Mouse (Mus musculus): ENCODE measurements around the gene Trim38. TPM values are rescaled to one million over a fixed set of nuclear protein-coding genes. Genes with fewer than 3 reads are reported as not detected.
"Not testable (repeated sequence)": the region's sequence is repeated elsewhere in the genome, so short reads cannot be mapped to it uniquely, and the experiment has no call there.

The Trim38 gene
- polyA plus RNA-seq, 1 experiment from 2014 or later: not detected

DNA sequence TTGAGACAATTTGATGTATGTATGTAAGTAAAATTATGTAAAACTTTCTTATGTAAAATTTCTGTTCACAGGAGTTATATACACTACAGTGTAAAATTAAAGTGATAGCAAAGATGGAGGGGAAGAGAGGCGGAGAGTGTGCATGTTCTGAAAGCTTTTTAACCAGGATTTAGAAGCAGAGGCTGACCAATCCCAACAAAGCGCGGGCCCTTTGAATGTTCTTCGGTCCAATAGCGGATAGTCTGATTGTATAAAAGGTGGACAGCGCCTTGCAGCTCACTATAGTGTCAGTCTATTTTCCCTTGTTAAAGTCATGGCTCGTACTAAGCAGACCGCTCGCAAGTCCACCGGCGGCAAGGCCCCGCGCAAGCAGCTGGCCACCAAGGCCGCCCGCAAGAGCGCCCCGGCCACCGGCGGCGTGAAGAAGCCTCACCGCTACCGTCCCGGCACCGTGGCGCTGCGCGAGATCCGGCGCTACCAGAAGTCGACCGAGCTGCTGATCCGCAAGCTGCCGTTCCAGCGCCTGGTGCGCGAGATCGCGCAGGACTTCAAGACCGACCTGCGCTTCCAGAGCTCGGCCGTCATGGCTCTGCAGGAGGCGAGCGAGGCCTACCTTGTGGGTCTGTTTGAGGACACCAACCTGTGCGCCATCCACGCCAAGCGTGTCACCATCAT lies 17.5 kb upstream of the Trim38 start, which contains the start of gene Hist1h3b:
Gene Hist1h3b (plus strand): TSS at position 201 of the 675 bp plus-strand sequence.
- not testable (repeated sequence) for H3K79me2 ChIP-seq (ENCODE audit: inconsistent target); H3K36me3 ChIP-seq (ENCODE audit: inconsistent target)
- peak within 1 kb of the TSS; percentile 14 for H3K4me3 ChIP-seq (ENCODE audit: inconsistent target)
- peak within 1 kb of the TSS; percentile 80 for H3K27ac ChIP-seq
- 3% methylated on average over 12 of the region's 47 CpGs for WGBS (ENCODE audit: missing documents)

GRCm38 (mm10) chr13:23752742-23753172 lies 17.0 kb upstream of the Trim38 start:
- H3K36me3 ChIP-seq (ENCODE audit: inconsistent target): no peaks in the 10 kb centered on the region
- H3K4me3 ChIP-seq (ENCODE audit: inconsistent target): peak overlapping the region; percentile 14
- no peaks in the 10 kb centered on the region for H3K79me2 ChIP-seq (ENCODE audit: inconsistent target)
- H3K27ac ChIP-seq: peak overlapping the region; percentile 47
- WGBS (ENCODE audit: missing documents): 23% methylated on average over 6 of the region's 6 CpGs

GRCm38 (mm10) chr13:23753314-23754078 lies 16.2 kb upstream of the Trim38 start:
- Histone ChIP-seq H3K27ac (peak overlapping the region; percentile 47), H3K36me3 (ENCODE audit: inconsistent target) (no peaks in the 10 kb centered on the region), H3K4me3 (ENCODE audit: inconsistent target) (peak overlapping the region; percentile 14), H3K79me2 (ENCODE audit: inconsistent target) (no peaks in the 10 kb centered on the region)
- 75% methylated on average over 4 of the region's 4 CpGs for WGBS (ENCODE audit: missing documents)

DNA sequence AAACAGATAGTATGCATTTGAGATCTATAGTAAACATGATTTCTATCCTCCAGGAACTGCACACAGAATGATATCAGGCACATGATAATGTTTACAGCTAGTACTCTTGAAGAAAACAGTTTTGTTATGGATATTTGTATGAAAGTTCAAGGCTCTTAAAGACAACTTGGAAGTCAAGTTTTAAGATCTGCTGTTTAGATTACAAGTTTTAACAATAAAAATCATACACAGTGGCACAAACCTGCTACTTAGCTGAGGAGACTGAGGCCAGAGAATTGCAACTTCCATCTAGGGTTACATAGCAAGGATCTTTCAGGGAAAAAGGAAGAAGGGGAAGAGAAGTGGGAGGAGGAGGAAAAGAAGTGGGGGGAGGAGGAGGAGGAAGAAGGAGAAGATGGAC lies 14.7 kb upstream of the Trim38 start:
- no peaks in the 10 kb centered on the region for H3K79me2 ChIP-seq (ENCODE audit: inconsistent target)
- H3K27ac ChIP-seq: 0 out of 2 replicates have a peak overlapping the region, but pooled peaks have one; percentile 24
- H3K4me3 ChIP-seq (ENCODE audit: inconsistent target): no peak overlapping the region
- no peaks in the 10 kb centered on the region for H3K36me3 ChIP-seq (ENCODE audit: inconsistent target)

- Histone ChIP-seq H3K4me3 (ENCODE audit: inconsistent target) (peak within 1 kb of the TSS; percentile 16), H3K36me3 (ENCODE audit: inconsistent target) (no peaks in the 10 kb centered on the region), H3K27ac (peak within 1 kb of the TSS; percentile 57), H3K79me2 (ENCODE audit: inconsistent target) (no peaks in the 10 kb centered on the region)
- 2% methylated on average over 11 of the region's 22 CpGs for WGBS (ENCODE audit: missing documents)
Measured at GRCm38 (mm10) chr13:23756790-23757189, 12.9 kb upstream of the Trim38 start, which contains the start of gene Hist1h4b. Hist1h4b (plus strand) TSS chr13:23757013.

- H3K4me3 ChIP-seq (ENCODE audit: inconsistent target): peak overlapping the region; percentile 16
- no peaks in the 10 kb centered on the region for H3K36me3 ChIP-seq (ENCODE audit: inconsistent target)
- 5% methylated on average over 12 of the region's 23 CpGs for WGBS (ENCODE audit: missing documents)
- H3K79me2 ChIP-seq (ENCODE audit: inconsistent target): no peaks in the 10 kb centered on the region
- peak overlapping the region; percentile 57 for H3K27ac ChIP-seq
Measured at GRCm38 (mm10) chr13:23757211-23757773, 12.4 kb upstream of the Trim38 start.

DNA sequence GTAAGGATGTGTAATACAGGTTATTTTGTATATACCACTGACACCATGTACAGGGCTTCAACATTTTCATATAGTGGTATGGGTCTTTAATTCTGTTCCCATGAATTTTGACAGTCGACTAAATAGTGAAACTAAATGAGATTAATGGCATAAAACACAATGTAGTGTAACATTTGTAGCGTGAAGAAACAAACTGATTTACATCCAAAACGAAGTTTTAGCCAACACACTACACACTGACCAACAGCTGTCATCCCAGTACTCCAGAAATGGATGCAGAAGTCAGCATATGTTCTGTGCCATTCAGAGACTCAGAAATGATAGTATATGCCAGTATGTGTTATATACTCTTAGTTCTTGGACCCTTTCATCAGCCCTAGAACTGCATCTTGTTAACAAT lies 11.8 kb upstream of the Trim38 start:
- no peak overlapping the region; the same call in 1 of the 2 replicates for H3K4me3 ChIP-seq (ENCODE audit: inconsistent target)
- no peaks in the 10 kb centered on the region for H3K36me3 ChIP-seq (ENCODE audit: inconsistent target)
- no peaks in the 10 kb centered on the region for H3K79me2 ChIP-seq (ENCODE audit: inconsistent target)
- H3K27ac ChIP-seq: no peak overlapping the region
- WGBS (ENCODE audit: missing documents): 40% methylated on average over 3 of the region's 3 CpGs

- Histone ChIP-seq H3K4me3 (ENCODE audit: inconsistent target) (no peak overlapping the region), H3K27ac (no peak overlapping the region), H3K79me2 (ENCODE audit: inconsistent target) (no peaks in the 10 kb centered on the region), H3K36me3 (ENCODE audit: inconsistent target) (no peaks in the 10 kb centered on the region)
- 89% methylated on average over 3 of the region's 3 CpGs for WGBS (ENCODE audit: missing documents)
Measured at GRCm38 (mm10) chr13:23759251-23759771, 10.4 kb upstream of the Trim38 start.

DNA sequence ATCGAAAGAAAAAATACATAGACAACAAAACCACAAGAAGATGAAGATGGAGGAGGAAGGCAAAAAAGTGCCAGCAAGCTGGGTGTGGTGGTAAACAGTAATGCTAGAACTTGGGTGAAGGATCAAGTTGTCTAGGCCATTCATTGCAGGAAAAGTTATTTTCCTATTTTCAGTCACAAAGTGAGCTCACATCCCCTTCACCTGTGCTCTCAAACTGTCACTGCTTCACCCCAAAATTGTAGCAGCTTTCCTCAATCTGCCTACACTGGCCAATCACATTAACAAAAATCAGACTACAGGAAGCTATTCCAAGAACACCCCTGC lies 9.8 kb upstream of the Trim38 start:
- 20% methylated on average over 1 of the region's 1 CpGs for WGBS (ENCODE audit: missing documents)
- no peaks in the 10 kb centered on the region for H3K79me2 ChIP-seq (ENCODE audit: inconsistent target)
- H3K27ac ChIP-seq: peak overlapping the region; percentile 62
- no peaks in the 10 kb centered on the region for H3K36me3 ChIP-seq (ENCODE audit: inconsistent target)
- peak overlapping the region; percentile 26; the same call in 1 of the 2 replicates for H3K4me3 ChIP-seq (ENCODE audit: inconsistent target)

DNA sequence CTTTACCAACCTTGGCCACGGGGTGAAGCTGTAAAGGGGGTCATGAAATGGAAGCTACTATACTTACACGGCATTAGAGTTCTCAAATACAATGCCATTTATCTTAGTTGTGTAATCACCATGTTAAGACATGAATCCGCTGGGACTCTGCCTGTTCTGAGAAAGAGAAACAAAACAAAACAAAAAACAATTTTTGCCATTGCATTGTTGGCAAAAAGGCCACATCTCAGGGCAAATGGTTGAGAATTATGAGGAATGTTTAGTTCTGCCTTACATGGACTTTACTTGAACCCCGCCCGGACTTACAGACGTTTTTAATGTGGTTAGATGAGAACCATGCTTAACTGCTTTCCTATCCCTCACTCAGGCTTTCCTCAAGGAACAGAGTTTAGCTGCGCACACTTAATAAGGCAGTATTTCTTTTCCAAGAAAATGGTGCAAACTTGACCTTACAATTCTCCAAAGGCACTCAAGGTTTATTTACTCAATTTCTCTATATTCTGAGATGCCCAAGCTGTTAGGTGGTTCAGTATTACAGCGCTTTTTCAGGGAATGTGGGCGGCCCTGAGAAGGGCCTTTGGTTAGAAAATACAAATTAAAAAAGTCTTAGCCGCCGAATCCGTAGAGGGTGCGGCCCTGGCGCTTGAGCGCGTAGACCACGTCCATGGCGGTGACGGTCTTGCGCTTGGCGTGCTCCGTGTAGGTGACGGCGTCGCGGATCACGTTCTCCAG lies 9.3 kb upstream of the Trim38 start:
- peak overlapping the region; percentile 62 for H3K27ac ChIP-seq
- peak overlapping the region; percentile 26 for H3K4me3 ChIP-seq (ENCODE audit: inconsistent target)
- H3K79me2 ChIP-seq (ENCODE audit: inconsistent target): no peaks in the 10 kb centered on the region
- no peaks in the 10 kb centered on the region for H3K36me3 ChIP-seq (ENCODE audit: inconsistent target)
- WGBS (ENCODE audit: missing documents): 3% methylated on average over 13 of the region's 27 CpGs

GRCm38 (mm10) chr13:23760972-23761864 lies 8.5 kb upstream of the Trim38 start, which contains the start of gene Hist1h4a:
Hist1h4a (minus strand) TSS chr13:23761230.
- under 1% methylated on average over 54 of the region's 72 CpGs for WGBS (ENCODE audit: missing documents)
- Histone ChIP-seq H3K27ac (peak within 1 kb of the TSS; percentile 62), H3K4me3 (ENCODE audit: inconsistent target) (peak within 1 kb of the TSS; percentile 31), H3K79me2 (ENCODE audit: inconsistent target) (no peaks in the 10 kb centered on the region), H3K36me3 (ENCODE audit: inconsistent target) (no peaks in the 10 kb centered on the region)

- Histone ChIP-seq H3K27ac (peak within 1 kb of the TSS; percentile 70), H3K4me3 (ENCODE audit: inconsistent target) (peak within 1 kb of the TSS; percentile 32)
- H3K36me3 ChIP-seq (ENCODE audit: inconsistent target); H3K79me2 ChIP-seq (ENCODE audit: inconsistent target): not testable (repeated sequence)
- under 1% methylated on average over 19 of the region's 52 CpGs for WGBS (ENCODE audit: missing documents)
Measured at GRCm38 (mm10) chr13:23761871-23762821, 7.6 kb upstream of the Trim38 start, which contains the start of gene Hist1h3a. Hist1h3a (minus strand) TSS chr13:23762386.

Measured in macrophage (primary cell).